Mouse (Mus musculus) lung, postnatal 0 days (tissue): ENCODE measurements at regions not wholly inside any gene's neighbourhood (a gene's known extent, or its start where the extent isn't known, plus 50 kb on each side); places are given as distances from the start of the nearest gene placed in this dataset.

Experiments used
- ATAC-seq: fragments of 200-750 bp; cut with Nextera tagmentation; 2 replicates; pipeline ENCODE4 v1.8.0; 2017; ENCODE audit warnings: moderate library complexity
- DNase-seq: peaks from one replicate; pipeline ENCODE4 v3.0.0-alpha.2; 2016; ENCODE audit warnings: low spot score
- H3K27ac ChIP-seq: fragments of 300-500 bp; sonication (generic); 2 replicates; pipeline ENCODE4 v1.5.1; 2014; ENCODE audit warnings: antibody characterized with exemption, mild to moderate bottlenecking, low read length, mixed read lengths
- H3K27me3 ChIP-seq: fragments of 300-500 bp; sonication (generic); replicated peaks from 2 replicates; pipeline ENCODE4 v1.6.1; 2014; ENCODE audit warnings: low read length, mixed read lengths; ENCODE audit not compliant: insufficient read depth
- H3K36me3 ChIP-seq: fragments of 300-500 bp; sonication (generic); 2 replicates; pipeline ENCODE4 v1.6.1; 2014; ENCODE audit warnings: low read length, mixed read lengths; ENCODE audit not compliant: insufficient read depth
- H3K4me1 ChIP-seq: fragments of 300-500 bp; sonication (generic); 2 replicates; pipeline ENCODE4 v1.6.1; 2014; ENCODE audit warnings: antibody characterized with exemption, low read depth, low read length, mixed read lengths; ENCODE audit not compliant: insufficient read depth
- H3K4me2 ChIP-seq: fragments of 300-500 bp; sonication (generic); replicated peaks from 2 replicates; pipeline ENCODE4 v1.6.1; 2014; ENCODE audit warnings: low read depth, mild to moderate bottlenecking, low read length, moderate library complexity, mixed read lengths
- H3K4me3 ChIP-seq: fragments of 300-500 bp; sonication (generic); 2 replicates; pipeline ENCODE4 v1.5.1; 2014; ENCODE audit warnings: low read depth, low read length
- H3K9ac ChIP-seq: fragments of 300-500 bp; sonication (generic); replicated peaks from 2 replicates; pipeline ENCODE4 v1.6.1; 2014; ENCODE audit warnings: low read depth, mild to moderate bottlenecking
- H3K9me3 ChIP-seq: fragments of 300-500 bp; sonication (generic); 2 replicates; pipeline ENCODE4 v1.6.1; 2016; ENCODE audit warnings: low read length, mixed read lengths
- CTCF ChIP-seq: IDR thresholded peaks from 2 replicates; pipeline ENCODE4 v1.5.1; 2016; ENCODE audit warnings: antibody characterized with exemption, mild to moderate bottlenecking
- EP300 ChIP-seq: IDR thresholded peaks from 2 replicates; pipeline ENCODE4 v1.6.1; 2016; ENCODE audit warnings: antibody characterized with exemption, mild to moderate bottlenecking, control low read depth
- WGBS: fragments of 180-500 bp; shearing (Covaris S2); extraction: QIAGEN DNeasy Blood & Tissue Kit; methylation state at CpG from one replicate; pipeline ENCODE4 v1.1.7; 2014; 5-methylcytosine and 5-hydroxymethylcytosine counted together

DNA sequence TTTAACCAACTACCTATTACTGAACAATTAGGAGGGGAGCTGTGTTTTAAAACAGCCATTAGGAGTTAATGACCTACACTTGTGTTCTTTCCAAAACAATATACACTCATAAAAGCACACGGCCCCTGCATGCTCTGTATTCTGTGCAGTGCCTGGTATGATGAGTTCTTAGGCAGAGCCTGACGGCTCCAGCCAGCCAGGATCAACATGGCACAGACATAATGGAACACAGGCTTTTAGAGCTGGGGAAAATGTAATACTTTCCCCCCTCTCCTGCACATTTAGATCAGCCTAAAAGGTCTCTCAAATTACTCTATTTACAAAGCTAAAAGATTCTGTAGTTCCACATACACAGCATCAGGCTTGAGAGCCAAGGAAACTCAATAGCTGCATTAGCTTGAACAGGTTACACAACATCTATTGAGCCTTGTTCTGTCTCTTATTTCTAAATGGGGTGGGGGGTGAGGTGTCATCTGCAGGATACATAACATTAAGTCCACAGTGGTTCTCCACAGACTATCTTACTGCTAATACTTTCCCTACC is 250.1 kb downstream of the Dcdc2c start:
- Histone ChIP-seq H3K27me3 (no peaks in the 10 kb centered on the region), H3K27ac (no peak overlapping the region), H3K4me3 (no peak overlapping the region), H3K4me1 (no peaks in the 10 kb centered on the region), H3K36me3 (no peaks in the 10 kb centered on the region), H3K4me2 (no peak overlapping the region), H3K9ac (no peak overlapping the region), H3K9me3 (no peaks in the 10 kb centered on the region)
- TF ChIP-seq CTCF = no peak
- no peak for TF ChIP-seq EP300
- DNase-seq (no peak), ATAC-seq (no peak)
- WGBS = 67% methylated on average over 2 of the region's 2 CpGs

DNA sequence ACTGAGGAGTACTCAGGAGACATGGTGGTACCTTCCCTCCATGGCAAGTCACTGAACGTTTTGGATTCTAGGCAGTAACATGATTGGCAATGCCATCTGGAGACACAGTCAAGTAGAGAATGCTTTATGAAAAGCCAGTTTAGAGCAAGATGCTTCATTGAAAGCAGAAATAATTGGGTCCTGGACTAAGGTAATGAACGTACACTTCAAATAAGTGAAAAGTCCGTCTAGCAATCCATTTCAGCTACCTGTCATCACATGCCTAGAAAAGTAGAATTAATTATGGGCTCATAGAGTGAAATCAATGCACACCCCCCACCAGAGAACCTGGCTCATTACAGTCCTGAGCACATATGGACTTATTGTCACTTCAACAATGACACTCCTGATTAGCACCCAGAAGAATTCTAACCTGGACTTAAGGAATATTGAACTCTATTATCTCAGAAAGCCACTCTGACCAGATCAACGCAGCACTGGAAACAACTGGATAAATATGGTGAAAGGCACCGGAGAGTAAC is 263.8 kb downstream of the Dcdc2c start:
- 82% methylated on average over 5 of the region's 5 CpGs for WGBS
- no peak overlapping the region for H3K9ac ChIP-seq
- no peak overlapping the region for H3K27ac ChIP-seq
- no peaks in the 10 kb centered on the region for H3K36me3 ChIP-seq
- no peaks in the 10 kb centered on the region for H3K4me1 ChIP-seq
- no peaks in the 10 kb centered on the region for H3K9me3 ChIP-seq
- TF ChIP-seq EP300 = no peak
- no peak for TF ChIP-seq CTCF
- DNase-seq = no peak
- H3K4me2 ChIP-seq = no peak overlapping the region
- H3K4me3 ChIP-seq = no peak overlapping the region
- ATAC-seq = no peak
- H3K27me3 ChIP-seq = no peaks in the 10 kb centered on the region

DNA sequence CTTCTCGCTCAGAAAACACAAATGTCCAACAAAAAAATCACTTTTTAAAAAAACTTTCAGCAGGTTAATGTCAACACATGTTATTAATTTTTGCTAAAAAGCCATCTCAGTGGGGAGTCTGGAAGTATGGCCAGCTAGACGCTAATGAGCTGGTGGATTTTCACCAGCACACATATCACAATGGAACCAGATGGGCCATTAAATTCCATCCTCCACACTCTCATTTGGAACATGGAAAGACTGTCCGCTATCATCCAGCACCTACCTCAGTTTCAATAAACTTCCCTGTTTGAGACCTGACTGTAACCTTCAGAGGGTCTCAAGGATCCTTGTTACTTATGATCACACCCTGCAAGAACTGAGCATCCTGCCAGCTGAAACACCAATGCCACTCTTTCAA is 296.7 kb downstream of the Dcdc2c start:
- TF ChIP-seq CTCF (no peak), EP300 (no peak)
- H3K9ac ChIP-seq = no peak overlapping the region
- H3K9me3 ChIP-seq = no peaks in the 10 kb centered on the region
- H3K4me3 ChIP-seq = no peak overlapping the region
- H3K4me1 ChIP-seq = no peaks in the 10 kb centered on the region
- DNase-seq (no peak), ATAC-seq (no peak)
- H3K27me3 ChIP-seq = no peaks in the 10 kb centered on the region
- H3K4me2 ChIP-seq = no peak overlapping the region
- H3K27ac ChIP-seq = no peak overlapping the region
- H3K36me3 ChIP-seq = no peaks in the 10 kb centered on the region
- WGBS = 64% methylated on average over 3 of the region's 3 CpGs

DNA sequence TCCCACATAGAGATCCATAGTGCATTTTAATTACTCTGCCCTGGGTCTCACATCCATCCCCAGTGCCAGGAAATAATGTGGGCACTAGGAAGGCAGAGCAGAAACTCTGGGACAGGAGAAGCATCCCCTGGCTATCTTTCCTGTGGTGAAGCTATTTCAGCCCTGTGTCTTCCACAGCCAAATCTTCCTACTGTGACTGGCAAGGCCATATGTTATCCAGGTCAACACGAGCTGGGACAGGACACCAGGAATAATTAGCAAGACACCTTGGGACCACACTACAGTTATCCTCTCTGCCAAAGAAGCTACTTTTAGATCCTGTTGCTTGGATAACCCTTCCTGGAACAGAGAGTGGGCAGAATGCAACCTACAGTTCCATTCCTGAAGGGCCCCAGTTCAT is 301.7 kb downstream of the Dcdc2c start:
- no peaks in the 10 kb centered on the region for H3K9me3 ChIP-seq
- H3K4me1 ChIP-seq = no peaks in the 10 kb centered on the region
- ATAC-seq = no peak
- TF ChIP-seq CTCF = no peak
- no peak overlapping the region for H3K9ac ChIP-seq
- no peak for DNase-seq
- WGBS = 70% methylated on average over 1 of the region's 1 CpGs
- H3K36me3 ChIP-seq = no peaks in the 10 kb centered on the region
- no peak overlapping the region for H3K4me3 ChIP-seq
- no peaks in the 10 kb centered on the region for H3K27me3 ChIP-seq
- H3K27ac ChIP-seq = no peak overlapping the region
- H3K4me2 ChIP-seq = no peak overlapping the region

DNA sequence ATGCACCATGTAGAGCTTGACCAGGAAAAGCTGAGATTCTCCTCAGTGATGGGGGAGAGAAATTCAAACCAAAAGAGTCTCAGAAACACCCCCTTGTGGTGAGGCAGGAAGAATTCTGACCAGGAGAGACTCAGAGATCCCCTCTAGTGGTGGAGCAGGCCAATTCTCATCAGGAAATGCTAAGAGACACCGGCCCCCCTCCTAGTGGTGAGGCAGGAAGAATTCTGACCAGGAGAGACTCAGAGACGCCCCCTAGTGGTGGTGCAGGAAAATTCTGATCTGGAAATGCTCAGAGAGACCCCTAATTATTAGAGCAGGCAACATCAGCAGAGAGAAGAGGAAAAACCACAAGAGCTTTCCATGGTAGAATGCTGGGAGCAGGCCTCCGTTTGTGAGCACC is 303.4 kb downstream of the Dcdc2c start:
- Histone ChIP-seq H3K4me2 (no peak overlapping the region), H3K4me1 (no peaks in the 10 kb centered on the region), H3K27me3 (no peaks in the 10 kb centered on the region), H3K9ac (no peak overlapping the region), H3K27ac (no peak overlapping the region), H3K9me3 (no peaks in the 10 kb centered on the region), H3K4me3 (no peak overlapping the region), H3K36me3 (no peaks in the 10 kb centered on the region)
- peak; percentile 15 for DNase-seq
- 45% methylated on average over 3 of the region's 3 CpGs for WGBS
- no peak for ATAC-seq
- TF ChIP-seq CTCF (peak; percentile 65), EP300 (no peak)

DNA sequence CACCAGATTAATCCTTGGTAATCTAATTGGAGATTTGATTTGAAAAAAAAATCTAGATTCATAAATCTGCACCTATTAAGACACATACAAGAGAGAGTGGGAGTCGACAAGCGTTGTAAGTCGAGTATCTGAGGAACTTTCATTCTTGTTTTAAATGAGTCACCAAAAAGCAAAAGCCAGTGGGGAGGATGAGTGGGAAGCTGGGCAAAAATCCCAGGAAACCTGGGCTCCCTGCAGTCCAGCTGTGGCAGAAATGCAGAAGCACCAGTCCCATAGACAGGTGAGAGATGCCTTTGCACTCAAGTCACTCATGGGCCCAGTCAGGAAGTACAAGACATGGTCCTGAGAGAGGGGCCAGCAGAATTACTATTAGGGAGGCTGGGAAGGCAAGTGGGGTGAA is 303.9 kb downstream of the Dcdc2c start:
- DNase-seq (no peak), ATAC-seq (no peak)
- Histone ChIP-seq H3K27ac (no peak overlapping the region), H3K4me3 (no peak overlapping the region), H3K4me2 (no peak overlapping the region), H3K27me3 (no peaks in the 10 kb centered on the region), H3K9ac (no peak overlapping the region), H3K9me3 (no peaks in the 10 kb centered on the region), H3K4me1 (no peaks in the 10 kb centered on the region), H3K36me3 (no peaks in the 10 kb centered on the region)
- 91% methylated on average over 3 of the region's 3 CpGs for WGBS
- TF ChIP-seq EP300 (no peak), CTCF (no peak)

DNA sequence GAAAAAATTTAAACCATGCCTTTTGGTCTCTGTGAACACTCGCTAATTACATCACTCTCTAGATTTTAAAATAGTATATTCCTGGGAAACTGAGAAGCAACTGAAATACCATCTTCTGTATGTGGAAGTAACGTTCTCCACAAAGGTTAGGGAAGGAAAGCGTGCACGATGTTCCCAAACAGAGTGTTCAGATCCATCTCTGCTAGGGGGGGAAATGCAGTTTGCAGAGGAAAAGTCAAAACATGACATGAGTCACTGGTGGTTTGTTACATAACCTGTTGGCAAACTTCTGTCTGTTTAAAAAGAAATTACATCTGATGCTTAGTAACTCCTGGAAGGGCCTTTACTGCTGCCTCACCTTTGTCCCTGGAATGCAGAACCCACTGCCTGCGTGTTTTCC is 314.2 kb downstream of the Dcdc2c start:
- WGBS = 80% methylated on average over 5 of the region's 5 CpGs
- no peak for ATAC-seq
- Histone ChIP-seq H3K27me3 (no peaks in the 10 kb centered on the region), H3K9ac (no peak overlapping the region), H3K4me1 (no peaks in the 10 kb centered on the region), H3K4me3 (no peak overlapping the region), H3K9me3 (no peaks in the 10 kb centered on the region), H3K36me3 (no peaks in the 10 kb centered on the region), H3K4me2 (no peak overlapping the region), H3K27ac (no peak overlapping the region)
- TF ChIP-seq EP300 = no peak
- TF ChIP-seq CTCF = no peak
- DNase-seq = no peak
